Mouse (Mus musculus) left cerebral cortex, adult 9 months (tissue): ENCODE data around the gene Dync1h1.
A peak's percentile ranks its signal among the peaks of the same experiment; 100 is the strongest.

Experiments
- DNase-seq, 2 experiments: peaks; one replicate each; pipeline ENCODE4 v3.0.0; 2022; ENCODE audit warnings: low spot score in 2 of 2

The Dync1h1 gene

DNA sequence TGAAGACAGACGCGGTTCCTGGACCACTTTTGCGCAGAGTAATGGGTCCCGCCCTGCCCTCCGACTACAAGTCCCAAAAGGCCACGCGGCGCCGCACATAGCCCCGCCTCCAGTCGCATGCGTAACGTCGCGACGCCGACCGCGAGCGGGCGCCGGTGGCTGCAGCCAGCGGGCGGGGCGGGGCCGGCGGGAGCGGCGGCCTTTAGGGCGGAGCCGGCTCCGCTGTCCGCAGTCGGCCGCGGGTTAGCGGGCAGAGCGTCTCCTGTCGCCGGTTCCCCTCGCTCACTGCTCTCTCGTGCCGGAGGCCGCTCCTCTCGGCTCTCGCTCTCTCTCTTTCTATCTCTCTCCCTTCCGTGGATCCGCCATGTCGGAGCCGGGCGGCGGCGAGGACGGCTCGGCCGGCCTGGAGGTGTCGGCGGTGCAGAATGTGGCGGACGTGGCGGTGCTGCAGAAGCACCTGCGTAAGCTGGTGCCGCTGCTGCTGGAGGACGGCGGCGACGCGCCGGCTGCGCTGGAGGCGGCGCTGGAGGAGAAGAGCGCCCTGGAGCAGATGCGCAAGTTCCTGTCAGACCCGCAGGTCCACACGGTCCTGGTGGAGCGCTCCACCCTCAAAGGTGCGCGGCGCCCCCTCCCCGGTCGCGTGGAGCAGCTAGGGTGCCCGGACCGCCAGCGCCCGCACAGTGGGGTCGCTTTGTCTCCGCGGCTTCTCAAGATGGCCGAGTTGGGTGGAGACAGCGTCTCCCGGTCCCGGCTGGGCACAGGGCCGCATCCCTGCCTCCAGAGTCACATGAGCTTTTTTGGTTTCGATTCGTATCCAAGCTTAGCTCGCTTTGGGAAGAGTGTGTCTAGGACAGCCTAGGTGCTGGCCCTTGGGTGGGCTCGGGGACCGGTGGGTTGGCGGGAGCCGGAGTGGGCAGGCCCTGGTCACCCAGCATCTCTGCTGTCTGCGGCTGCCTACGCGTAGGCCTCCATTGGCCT is at the start of gene Dync1h1:
Gene Dync1h1, plus strand, starts transcription at position 212 of the 978 bp plus-strand sequence.
- DNase-seq: peak; percentile 68 to 92

DNA sequence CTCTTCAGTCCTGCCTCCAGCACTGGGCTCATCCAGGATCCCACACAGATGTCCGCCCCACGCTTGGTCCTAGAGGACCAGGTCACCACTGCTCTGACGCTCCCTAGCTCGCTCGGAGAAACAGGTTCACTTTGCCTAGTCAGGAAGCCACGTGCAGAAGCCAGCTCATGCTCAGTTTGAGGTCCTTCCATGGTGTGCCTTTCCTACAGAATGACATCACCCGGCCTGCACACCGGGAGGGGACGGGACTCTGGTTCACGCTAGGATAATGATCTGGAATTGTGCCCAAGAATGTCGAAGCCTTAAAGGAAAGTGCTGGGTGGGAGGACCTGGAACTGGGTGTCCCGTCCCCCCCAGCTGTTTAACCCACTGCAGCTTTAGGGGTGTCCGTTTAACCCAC is 49.1 kb upstream of the Dync1h1 start:
- DNase-seq: no peak

- peak in 1 of 2 experiments; percentile 17 for DNase-seq
These were observed 47.9 kb upstream of the Dync1h1 start for GRCm38 (mm10) chr12:110553362-110553761.

- no peak for DNase-seq
These were observed 45.6 kb upstream of the Dync1h1 start for GRCm38 (mm10) chr12:110555536-110556240.

- no peak for DNase-seq
These were observed 44.2 kb upstream of the Dync1h1 start for GRCm38 (mm10) chr12:110556861-110557628.

DNA sequence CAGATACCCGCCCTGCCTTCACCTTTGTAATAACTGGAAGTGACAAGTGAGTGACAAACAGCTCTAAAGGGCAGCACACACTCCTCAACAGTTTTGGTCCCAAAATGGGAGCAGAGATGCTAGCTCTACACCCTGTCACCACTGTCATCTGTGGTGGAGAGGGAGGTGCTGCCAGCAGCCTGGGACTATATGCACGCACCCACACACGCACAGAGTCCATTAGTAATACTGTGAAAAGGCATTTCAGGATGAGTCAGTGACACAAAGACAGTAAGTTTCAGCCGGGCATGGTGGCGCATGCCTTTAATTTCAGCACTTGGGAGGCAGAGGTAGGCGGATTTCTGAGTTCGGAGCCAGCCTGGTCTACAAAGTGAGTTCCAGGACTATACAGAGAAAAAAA is 43.1 kb upstream of the Dync1h1 start:
- peak in 1 of 2 experiments; percentile 38 for DNase-seq

DNA sequence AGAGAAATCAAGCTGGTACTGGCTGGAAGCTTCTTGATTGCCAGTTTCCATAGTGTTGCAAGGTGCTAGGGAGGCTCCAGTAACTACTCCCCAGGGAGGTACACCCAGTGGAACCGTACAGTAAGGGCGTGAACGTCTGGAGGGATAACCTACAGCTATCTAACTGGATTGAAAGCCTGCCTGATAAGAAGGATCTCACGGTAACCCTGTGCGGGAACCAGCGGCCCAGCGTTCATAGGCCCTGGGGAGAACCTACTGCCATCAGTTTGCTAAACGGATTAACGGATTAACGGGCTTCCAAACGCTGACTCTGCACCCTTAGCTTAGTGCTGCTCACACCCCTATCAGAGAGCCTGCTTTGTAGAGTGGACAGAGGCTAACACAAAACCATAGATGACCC is 37.9 kb upstream of the Dync1h1 start:
- no peak for DNase-seq

- no peak for DNase-seq
These were observed 36.4 kb upstream of the Dync1h1 start for GRCm38 (mm10) chr12:110564848-110565247.

- DNase-seq: no peak
These were observed 34.9 kb upstream of the Dync1h1 start for GRCm38 (mm10) chr12:110566366-110566765.

DNA sequence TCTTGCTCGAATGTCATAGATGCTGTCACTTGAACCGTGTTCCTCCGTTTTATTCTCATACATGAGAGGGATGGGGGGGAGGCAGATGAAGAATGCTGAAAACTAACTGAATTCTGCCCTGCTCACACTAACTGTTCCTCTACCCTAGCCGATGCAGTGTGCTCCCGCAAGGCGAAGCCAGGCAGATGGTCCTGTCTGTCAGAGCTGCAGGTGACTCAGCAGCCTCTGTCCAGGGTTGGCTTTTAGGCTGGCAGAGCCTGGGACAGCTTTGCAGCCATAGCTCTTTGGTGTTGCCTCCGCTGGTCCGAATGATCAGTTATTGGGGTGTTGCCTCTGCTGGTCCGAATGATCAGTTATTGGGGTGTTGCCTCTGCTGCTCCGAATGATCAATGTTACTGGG is 30.2 kb upstream of the Dync1h1 start:
- no peak for DNase-seq

DNA sequence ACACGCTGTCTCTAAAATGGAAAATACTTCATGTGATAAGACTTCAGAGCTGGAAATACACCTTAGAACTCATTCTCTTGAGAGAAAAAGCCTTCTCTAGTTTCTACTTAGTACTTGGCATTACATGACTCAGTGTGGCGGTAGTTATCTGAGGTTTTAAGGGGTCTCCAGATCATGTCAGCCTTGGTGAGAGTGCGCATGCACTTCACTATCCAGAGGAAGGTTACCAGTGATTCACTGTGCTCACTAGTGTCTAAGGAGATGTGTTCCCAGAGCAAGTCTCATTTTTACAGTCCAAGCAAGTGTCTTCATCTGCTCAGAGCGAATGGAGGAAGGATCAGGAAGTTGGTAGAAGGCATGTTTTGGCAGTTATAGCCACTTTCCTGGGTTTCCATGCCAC is 28.9 kb upstream of the Dync1h1 start:
- no peak for DNase-seq

GRCm38 (mm10) chr12:110573635-110574034 is 27.6 kb upstream of the Dync1h1 start:
- DNase-seq: no peak

DNA sequence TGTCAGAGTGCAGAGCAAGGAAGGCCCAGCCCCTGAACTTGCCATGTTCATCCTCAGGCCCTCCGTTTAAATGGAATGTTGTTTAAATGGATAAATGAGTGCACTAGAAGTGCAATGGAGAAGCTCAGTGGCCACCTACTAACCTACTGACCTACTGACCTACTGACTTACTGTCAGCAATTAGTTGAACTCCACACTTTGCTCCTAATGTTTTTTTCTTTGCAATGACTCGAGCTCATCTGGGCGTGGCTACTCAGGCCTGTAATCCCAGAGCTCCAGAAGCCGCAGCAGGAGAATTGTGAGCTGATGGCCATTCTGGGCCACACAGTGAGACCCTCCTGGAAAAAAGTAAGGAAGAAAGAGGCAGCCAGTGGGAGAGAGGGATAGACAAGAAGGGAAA is 25.3 kb upstream of the Dync1h1 start:
- no peak for DNase-seq

- DNase-seq: no peak
These were observed 22.9 kb upstream of the Dync1h1 start for GRCm38 (mm10) chr12:110578333-110578732.

DNA sequence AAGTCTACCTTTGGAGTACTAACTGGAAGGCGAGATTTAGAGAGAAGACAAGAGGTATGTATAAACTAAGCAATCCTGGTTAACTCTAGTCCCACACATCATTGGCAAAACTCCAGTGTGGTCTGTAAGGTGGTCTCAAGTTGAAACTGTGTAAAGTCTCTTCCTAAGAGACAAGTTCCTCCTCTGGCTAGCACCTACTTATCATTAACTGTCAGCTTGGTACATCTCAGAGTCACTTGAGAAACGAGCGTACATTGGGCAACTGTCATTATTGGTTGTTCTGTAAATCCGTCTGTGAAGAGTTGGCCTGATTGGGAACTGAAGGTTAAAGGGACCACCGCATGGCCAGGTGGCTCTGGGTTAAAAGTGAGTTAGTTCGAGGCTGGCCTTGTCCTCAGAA is 12.6 kb upstream of the Dync1h1 start:
- no peak for DNase-seq

DNA sequence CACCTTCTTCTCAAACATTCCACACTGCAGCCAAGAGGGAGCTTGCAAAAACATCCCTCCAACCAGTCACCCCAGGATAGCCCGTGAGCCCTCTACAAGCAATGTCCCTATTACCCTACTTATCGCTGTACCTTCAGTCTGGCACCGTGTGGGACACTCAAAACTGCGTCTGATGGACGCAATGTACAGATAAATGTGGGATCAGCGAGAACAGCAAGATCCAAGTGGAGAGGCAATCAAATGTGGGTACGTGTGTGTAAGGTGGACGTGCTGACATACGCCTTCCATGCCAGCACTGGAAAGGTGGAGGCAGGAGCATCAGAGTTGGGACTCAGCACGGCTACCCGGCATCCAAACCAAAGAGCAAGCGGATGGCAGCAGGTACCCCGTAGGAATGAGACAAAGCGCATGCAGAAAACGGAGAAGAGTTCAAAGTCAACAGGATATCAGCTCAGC is 10.4 kb upstream of the Dync1h1 start:
- DNase-seq: no peak

DNA sequence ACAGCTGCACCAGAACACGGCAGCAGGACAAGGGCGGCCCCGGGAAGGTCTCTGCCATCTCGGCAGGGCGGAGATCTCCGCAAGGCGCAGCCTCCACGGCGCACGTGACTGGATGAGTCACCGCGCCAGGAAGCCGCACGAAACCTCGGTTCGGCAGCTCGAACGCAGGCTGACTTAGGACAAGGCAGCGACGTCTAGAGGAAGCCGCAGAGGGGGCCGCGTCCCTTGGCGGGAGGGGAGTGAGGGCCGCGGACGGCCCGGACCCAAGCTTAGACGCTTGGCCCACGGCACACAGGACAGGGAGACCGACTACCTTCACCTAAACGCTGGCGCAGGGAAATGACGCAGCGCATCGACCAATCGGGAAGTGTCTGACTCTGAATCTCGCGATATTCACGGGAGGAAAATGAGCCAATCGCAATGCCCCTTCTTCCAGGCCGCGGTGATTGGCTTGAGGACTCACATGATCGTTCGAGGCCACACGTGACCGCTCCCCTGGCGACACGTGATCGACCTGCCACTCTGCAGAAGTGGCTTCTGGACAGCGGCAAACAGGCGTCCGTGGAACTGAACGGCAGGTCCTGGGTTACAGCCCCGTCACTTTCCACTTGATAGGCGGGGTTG is 9.9 kb upstream of the Dync1h1 start:
- DNase-seq: peak; percentile 99 to 100

DNA sequence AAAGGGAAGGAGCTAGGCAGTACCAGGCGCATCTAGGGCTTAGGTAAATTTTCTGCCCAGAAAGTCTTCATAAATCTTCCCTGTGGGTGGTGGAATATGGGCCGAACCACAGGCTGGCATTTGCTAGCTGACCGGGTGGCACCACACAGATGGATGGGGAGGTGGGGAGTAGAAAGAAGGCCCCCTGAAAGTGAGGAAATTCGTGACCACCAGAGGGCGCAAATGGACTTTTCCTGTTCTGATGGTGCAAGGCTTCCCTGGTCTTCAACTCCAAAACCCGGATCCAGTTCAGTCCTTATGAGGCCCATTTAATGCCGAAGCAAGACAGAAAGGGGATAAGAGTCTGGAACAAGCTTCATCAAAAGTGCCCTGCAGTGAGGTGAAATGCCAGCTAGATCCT is 2.7 kb upstream of the Dync1h1 start:
- peak in 1 of 2 experiments; percentile 79 for DNase-seq

- peak in 1 of 2 experiments; percentile 48 for DNase-seq
These were observed 1.5 kb upstream of the Dync1h1 start for GRCm38 (mm10) chr12:110599791-110600190.

GRCm38 (mm10) chr12:110600225-110600991 is 844 bp upstream of the Dync1h1 start:
- peak in 1 of 2 experiments; percentile 31 for DNase-seq

GRCm38 (mm10) chr12:110606161-110606560 is 4.9 kb downstream of the Dync1h1 start:
- DNase-seq: no peak
